Mouse (Mus musculus) megakaryocyte, embryonic 14.5 days (primary cell): ENCODE results near the gene Fzd7. TPM values are rescaled to one million over a fixed set of nuclear protein-coding genes. Genes with fewer than 3 reads are reported as not detected.

Experiments used
- H3K27me3 ChIP-seq: replicated peaks from 2 replicates; pipeline ENCODE3; 2012; ENCODE audit warnings: inconsistent platforms
- H3K36me3 ChIP-seq: replicated peaks from 2 replicates; pipeline ENCODE3; 2012; ENCODE audit warnings: low read length, inconsistent platforms, mixed read lengths
- H3K4me1 ChIP-seq: 2 replicates; pipeline ENCODE4 v1.6.1; 2012; ENCODE audit warnings: inconsistent platforms
- H3K4me3 ChIP-seq: replicated peaks from 2 replicates; pipeline ENCODE3; 2012; ENCODE audit warnings: moderate library complexity, mild to moderate bottlenecking, inconsistent platforms
- H3K9me3 ChIP-seq: 2 replicates; pipeline ENCODE4 v1.6.1; 2012; ENCODE audit warnings: inconsistent platforms
- FLI1 ChIP-seq: IDR thresholded peaks from 2 replicates; pipeline ENCODE4 v1.6.1; 2012; ENCODE audit warnings: low read length, inconsistent platforms, mixed read lengths
- GATA1 ChIP-seq: IDR thresholded peaks from 3 replicates; pipeline ENCODE4 v1.6.1; 2012; ENCODE audit warnings: mixed read lengths, low read length, inconsistent platforms, borderline replicate concordance
- polyA plus RNA-seq: library from polyadenylated mRNA; stranded (reverse); fragments of >175 nt; gene quantifications from 2 replicates; pipeline ENCODE4 v1.2.3, GENCODE M21; 2012; ENCODE audit warnings: low replicate concordance; ENCODE audit not compliant: insufficient read depth

Fzd7 gene
- polyA plus RNA-seq, 1 experiment: 0.31 TPM

- H3K36me3 ChIP-seq: no peaks in the 10 kb centered on the region
- no peaks in the 10 kb centered on the region for H3K4me1 ChIP-seq
- no peak overlapping the region for H3K4me3 ChIP-seq
- H3K27me3 ChIP-seq: peaks cover 16% of the 10 kb centered on the region
- peaks cover 7% of the 10 kb centered on the region for H3K9me3 ChIP-seq
- no peak for TF ChIP-seq FLI1
- TF ChIP-seq GATA1: no peak
These were observed 37.0 kb upstream of the Fzd7 start for GRCm38 (mm10) chr1:59445242-59445641.

DNA sequence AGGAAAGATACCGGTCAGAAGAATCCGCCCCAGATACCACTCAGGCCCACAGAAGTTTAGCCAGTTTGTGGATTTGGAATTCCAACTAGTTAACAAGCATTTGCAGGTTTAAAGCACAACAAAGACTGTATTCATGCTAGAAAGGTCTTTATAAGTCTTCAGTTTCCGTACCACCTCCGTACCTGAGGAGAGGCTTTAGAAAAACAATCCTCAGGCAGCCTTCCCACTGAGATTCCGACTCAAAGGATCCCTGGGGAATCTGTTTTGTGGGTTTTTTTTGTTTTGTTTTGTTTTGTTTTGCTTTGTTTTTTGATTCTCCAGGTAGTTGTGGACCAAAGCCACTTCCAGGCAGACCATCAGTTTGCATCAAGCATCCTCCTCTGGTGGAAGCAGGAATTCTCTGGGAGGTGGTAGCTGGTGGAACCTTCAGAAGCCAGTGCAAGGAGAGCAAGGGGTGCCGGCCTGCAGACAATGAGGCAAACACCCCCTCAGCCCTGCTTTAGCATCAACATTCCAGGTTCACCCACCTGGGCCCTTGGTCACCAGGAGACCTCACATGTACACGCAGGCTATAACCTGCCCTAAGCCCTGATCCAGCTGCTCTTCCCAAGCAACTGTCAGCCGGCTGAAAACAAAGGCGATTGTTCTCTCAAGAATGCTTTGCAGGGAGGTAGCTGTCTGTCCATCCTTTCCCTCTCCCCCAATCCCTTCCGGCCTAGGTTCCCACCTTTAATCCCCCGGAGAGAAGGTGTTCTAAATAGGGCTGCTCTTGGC lies 33.5 kb upstream of the Fzd7 start:
- Histone ChIP-seq H3K4me3 (no peak overlapping the region), H3K9me3 (peaks cover 8% of the 10 kb centered on the region), H3K4me1 (no peaks in the 10 kb centered on the region), H3K27me3 (peaks cover 15% of the 10 kb centered on the region), H3K36me3 (no peaks in the 10 kb centered on the region)
- TF ChIP-seq GATA1 (no peak), FLI1 (no peak)

GRCm38 (mm10) chr1:59449423-59449822 lies 32.8 kb upstream of the Fzd7 start:
- Histone ChIP-seq H3K4me1 (no peaks in the 10 kb centered on the region), H3K27me3 (peaks cover 15% of the 10 kb centered on the region), H3K36me3 (no peaks in the 10 kb centered on the region), H3K4me3 (no peak overlapping the region), H3K9me3 (peaks cover 8% of the 10 kb centered on the region)
- TF ChIP-seq FLI1 (no peak), GATA1 (no peak)

- Histone ChIP-seq H3K36me3 (no peaks in the 10 kb centered on the region), H3K27me3 (peaks cover 15% of the 10 kb centered on the region), H3K4me1 (no peaks in the 10 kb centered on the region), H3K4me3 (no peak overlapping the region), H3K9me3 (peaks cover 8% of the 10 kb centered on the region)
- TF ChIP-seq FLI1 (no peak), GATA1 (no peak)
These were observed 31.3 kb upstream of the Fzd7 start for GRCm38 (mm10) chr1:59450896-59451295.

DNA sequence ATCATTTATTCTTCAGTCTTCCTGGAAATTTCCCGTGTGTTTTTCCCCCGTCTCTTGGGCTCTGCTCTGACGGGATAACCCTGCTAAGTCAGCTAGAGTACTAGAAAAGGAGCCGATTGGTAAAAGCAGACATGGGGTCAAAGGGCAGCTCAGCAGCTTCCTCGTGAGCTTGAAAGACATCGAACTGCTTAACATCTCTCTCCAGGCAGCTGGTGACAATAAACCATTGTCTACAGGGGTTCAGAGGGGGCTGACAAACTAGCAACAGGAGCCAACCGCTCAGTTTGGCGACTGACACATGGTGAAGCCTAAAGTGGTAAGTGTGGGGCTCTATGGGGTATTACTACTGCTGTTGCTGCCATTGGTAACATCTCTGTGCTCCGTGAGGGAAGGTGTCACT lies 30.6 kb upstream of the Fzd7 start:
- Histone ChIP-seq H3K9me3 (peaks cover 8% of the 10 kb centered on the region), H3K36me3 (no peaks in the 10 kb centered on the region), H3K4me1 (no peaks in the 10 kb centered on the region), H3K4me3 (no peak overlapping the region), H3K27me3 (peaks cover 20% of the 10 kb centered on the region)
- TF ChIP-seq FLI1 (no peak), GATA1 (no peak)

DNA sequence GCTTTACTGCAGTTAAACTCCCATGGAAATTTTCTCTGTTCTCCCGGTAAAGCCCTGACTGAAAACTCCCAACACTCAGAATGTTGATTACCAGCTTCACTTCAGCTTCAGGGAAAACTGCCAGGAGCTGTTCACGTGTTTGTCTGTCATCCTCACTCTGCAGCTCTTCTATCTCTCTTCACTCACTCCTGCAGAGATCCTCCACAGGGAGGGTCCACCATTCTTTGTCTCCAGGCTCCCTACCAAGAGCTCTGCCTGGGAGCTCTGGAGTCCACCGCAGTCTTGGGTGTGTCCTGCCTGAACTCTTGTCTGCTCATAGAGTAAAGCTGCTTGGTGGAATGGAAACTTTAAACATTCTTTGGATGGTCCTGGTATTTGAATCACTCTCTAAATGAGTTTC lies 25.4 kb upstream of the Fzd7 start:
- Histone ChIP-seq H3K9me3 (peaks cover 6% of the 10 kb centered on the region), H3K27me3 (peaks cover 17% of the 10 kb centered on the region), H3K36me3 (no peaks in the 10 kb centered on the region), H3K4me1 (0 out of 2 replicates have a peak, but pooled peaks cover 3% of the 10 kb centered on the region), H3K4me3 (no peak overlapping the region)
- no peak for TF ChIP-seq GATA1
- no peak for TF ChIP-seq FLI1

GRCm38 (mm10) chr1:59457873-59458272 lies 24.4 kb upstream of the Fzd7 start:
- 0 out of 2 replicates have a peak, but pooled peaks cover 3% of the 10 kb centered on the region for H3K4me1 ChIP-seq
- TF ChIP-seq GATA1: no peak
- no peak for TF ChIP-seq FLI1

GRCm38 (mm10) chr1:59458886-59459285 lies 23.3 kb upstream of the Fzd7 start:
- TF ChIP-seq FLI1 (no peak), GATA1 (no peak)
- Histone ChIP-seq H3K36me3 (no peaks in the 10 kb centered on the region), H3K9me3 (no peaks in the 10 kb centered on the region), H3K4me1 (0 out of 2 replicates have a peak, but pooled peaks cover 3% of the 10 kb centered on the region), H3K4me3 (no peak overlapping the region), H3K27me3 (peaks cover 22% of the 10 kb centered on the region)

More at GRCm38 (mm10) chr1:59457873-59458272, 24.4 kb upstream of the Fzd7 start:
- Histone ChIP-seq H3K4me3 (no peak overlapping the region), H3K36me3 (no peaks in the 10 kb centered on the region), H3K9me3 (no peaks in the 10 kb centered on the region), H3K27me3 (peaks cover 18% of the 10 kb centered on the region)

DNA sequence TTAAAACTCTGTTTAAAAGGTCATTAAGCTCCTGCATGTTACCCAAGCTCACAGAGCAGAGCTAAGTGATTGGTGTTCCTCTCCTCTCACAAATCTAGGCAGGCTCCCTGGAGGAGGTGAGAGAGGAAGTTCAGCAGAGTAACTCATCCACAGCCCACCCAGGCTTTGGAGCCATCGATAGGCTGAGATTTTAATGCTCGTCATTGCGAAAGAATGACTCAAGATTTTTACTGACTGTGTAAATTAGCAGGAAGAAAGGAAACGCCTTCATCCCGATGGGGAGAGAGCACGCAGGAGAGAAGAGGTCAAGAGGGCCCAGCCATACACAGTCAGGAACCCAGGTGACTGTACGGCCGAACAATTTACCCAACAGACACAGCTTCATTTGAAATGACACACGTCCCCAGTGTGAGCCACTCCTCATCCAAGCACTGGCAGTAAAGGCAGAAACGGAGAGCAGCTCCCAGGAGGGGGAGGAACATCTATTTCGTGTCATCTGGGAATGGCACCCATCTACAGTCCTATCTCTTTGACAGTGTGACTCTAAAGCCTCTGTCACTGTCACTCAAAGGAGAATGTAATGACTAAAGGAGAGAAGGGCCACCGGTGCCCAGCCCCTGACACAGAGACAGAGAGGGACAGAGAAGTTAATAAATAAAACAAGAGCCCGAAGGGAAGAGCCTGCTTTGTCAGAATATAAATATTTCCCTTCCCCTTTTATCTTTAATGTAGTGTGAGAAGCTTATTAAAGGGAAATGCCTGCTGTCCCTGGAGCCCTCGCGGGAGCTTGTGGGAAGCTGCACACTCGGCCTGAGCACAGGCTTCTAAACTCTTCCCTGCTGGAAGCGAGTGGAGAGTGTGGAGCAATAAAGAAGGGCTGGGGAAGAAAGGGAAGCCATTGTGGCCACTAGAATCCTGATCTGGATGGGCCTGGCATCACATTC lies 17.3 kb upstream of the Fzd7 start:
- H3K36me3 ChIP-seq: no peaks in the 10 kb centered on the region
- no peak for TF ChIP-seq FLI1
- TF ChIP-seq GATA1: no peak
- H3K4me1 ChIP-seq: no peaks in the 10 kb centered on the region
- H3K27me3 ChIP-seq: peaks cover 18% of the 10 kb centered on the region
- H3K4me3 ChIP-seq: no peak overlapping the region
- no peaks in the 10 kb centered on the region for H3K9me3 ChIP-seq

- TF ChIP-seq GATA1 (no peak), FLI1 (no peak)
These were observed 16.6 kb upstream of the Fzd7 start for GRCm38 (mm10) chr1:59465640-59466008.

More at GRCm38 (mm10) chr1:59465640-59466008, 16.6 kb upstream of the Fzd7 start:
- H3K4me1 ChIP-seq: no peaks in the 10 kb centered on the region
- H3K27me3 ChIP-seq: peaks cover 20% of the 10 kb centered on the region
- H3K9me3 ChIP-seq: no peaks in the 10 kb centered on the region
- H3K4me3 ChIP-seq: no peak overlapping the region
- no peaks in the 10 kb centered on the region for H3K36me3 ChIP-seq
